8 mouse cellular contexts compared by ENCODE assay signal in genomic region chr11:86580319-86581113, GRCm38 (mm10). TPM values are rescaled to one million over a fixed set of nuclear protein-coding genes. Genes with fewer than 3 reads are reported as not detected.
DNase-seq lines count a peak whose midpoint lies in the region; ATAC-seq and TF ChIP-seq lines count a peak whose summit lies in the region.

No protein-coding gene starts in this region.

- no peaks in the 10 kb centered on the region; the same call in 1 of the 2 replicates for H3K79me2 ChIP-seq in liver, adult 2 months (ENCODE audit: control insufficient read depth, insufficient read depth, low read length)

- H3K27me3 ChIP-seq in liver, adult 2 months (ENCODE audit: control insufficient read depth, insufficient read depth, low read length), result no peaks in the 10 kb centered on the region
- H3K27me3 ChIP-seq in kidney, postnatal 0 days (ENCODE audit: insufficient read depth, low read length), result no peaks in the 10 kb centered on the region

- peak; percentile 98 for DNase-seq in liver, adult 2 months (ENCODE audit: extremely low read depth, low read depth, low spot score)
- DNase-seq in liver (no peak), adipocyte (ENCODE audit: low spot score) (peak; percentile 62)
- DNase-seq in kidney, postnatal 0 days (ENCODE audit: low spot score), result peak; percentile 35
- no peak for DNase-seq in right cerebral cortex, postnatal 14 days
- no peak for DNase-seq in layer of hippocampus, adult 11-12 months (ENCODE audit: low spot score)
- DNase-seq in embryo, embryonic 10 days (ENCODE audit: low spot score), result no peak

- peak overlapping the region; percentile 98 for H3K27ac ChIP-seq in liver, adult 2 months (replicated peaks; ENCODE audit: insufficient read depth, low read depth, low read length)
- peak overlapping the region; percentile 81 for H3K27ac ChIP-seq in kidney, postnatal 0 days

- ATAC-seq in kidney, postnatal 0 days (replicated peaks; ENCODE audit: low FRiP score, low read depth), result peak; percentile 76
- peak; percentile 28 for ATAC-seq in neutrophil, adult 5-6 weeks (ENCODE audit: extremely low read depth, insufficient number of reproducible peaks, low FRiP score, poor library complexity, severe bottlenecking)

- H3K9ac ChIP-seq in liver, adult 2 months (ENCODE audit: low read depth, low read length), result peak overlapping the region; percentile 64
- H3K9ac ChIP-seq in kidney, postnatal 0 days (ENCODE audit: low read depth, low read length), result no peak overlapping the region

- no peak; the same call in 1 of the 2 replicates for TF ChIP-seq POLR2A in liver, adult 2 months (IDR thresholded peaks at IDR 0.05; ENCODE audit: extremely low read depth, insufficient read depth, low read length)

- peaks cover 27% of the 10 kb centered on the region for H3K4me1 ChIP-seq in liver, adult 2 months (ENCODE audit: control insufficient read depth, insufficient read depth, low read length)
- H3K4me1 ChIP-seq in kidney, postnatal 0 days (replicated peaks; ENCODE audit: insufficient read depth, low read length), result peaks cover 25% of the 10 kb centered on the region

- H3K4me2 ChIP-seq in kidney, postnatal 0 days (ENCODE audit: low read length), result no peak overlapping the region

- no peak for TF ChIP-seq CTCF in liver, adult 2 months (IDR thresholded peaks at IDR 0.05; ENCODE audit: low read depth, low read length)
- no peak for TF ChIP-seq CTCF in kidney, postnatal 0 days (IDR thresholded peaks at IDR 0.05; ENCODE audit: low read depth)

- H3K4me3 ChIP-seq in liver, adult 2 months (ENCODE audit: insufficient read depth, low read depth, low read length), result peak overlapping the region; percentile 4; the same call in 1 of the 2 replicates
- no peak overlapping the region for H3K4me3 ChIP-seq in kidney, postnatal 0 days (replicated peaks; ENCODE audit: low read depth, low read length)

- no peaks in the 10 kb centered on the region for H3K9me3 ChIP-seq in kidney, postnatal 0 days (replicated peaks; ENCODE audit: low read length)

- WGBS in liver, adult 2 months, result 22% methylated on average over 9 of the region's 9 CpGs
- WGBS in kidney, postnatal 0 days, result 75% methylated on average over 9 of the region's 9 CpGs

- H3K36me3 ChIP-seq in liver, adult 2 months (ENCODE audit: control insufficient read depth, insufficient read depth, low read length), result peaks cover 12% of the 10 kb centered on the region
- H3K36me3 ChIP-seq in kidney, postnatal 0 days (ENCODE audit: insufficient read depth, low read length), result no peaks in the 10 kb centered on the region

RNA-seq across cellular contexts. Expression of gene Tubd1, which starts 35.7 kb away (rescaled TPM):
- total RNA-seq in liver, adult 2 months (2014; rRNA removed), result 2.6 and 4.3 TPM in 2 replicates
- 1.7 and 2.0 TPM in 2 replicates for polyA plus RNA-seq in liver, adult 2 months (2012; rRNA removed)
- 8.4 and 8.5 TPM in 2 replicates for polyA plus RNA-seq in kidney, postnatal 0 days (2015; fragmentation: Nextera tagmentation; extraction: Ambion mirVana)
- total RNA-seq in neutrophil, adult 5-6 weeks (2017), result 6.4 and 6.9 TPM in 2 replicates

RNA-seq across cellular contexts. Expression of gene Rps6kb1, which starts 35.9 kb away (rescaled TPM):
- total RNA-seq in liver, adult 2 months (2014; rRNA removed), result 14.4 TPM in 2 replicates
- 6.2 and 6.3 TPM in 2 replicates for polyA plus RNA-seq in liver, adult 2 months (2012; rRNA removed)
- 50.8 and 55.8 TPM in 2 replicates for polyA plus RNA-seq in kidney, postnatal 0 days (2015; fragmentation: Nextera tagmentation; extraction: Ambion mirVana)
- total RNA-seq in neutrophil, adult 5-6 weeks (2017), result 52.5 and 55.4 TPM in 2 replicates

Comparison
In these comparisons a context has a peak if more than half of its experiments do, and no peak if none do; other contexts are left out.
1. DNase-seq: peak in liver, adult 2 months (single experiment), adipocyte (single experiment) and kidney, postnatal 0 days (single experiment); none in liver (single experiment), right cerebral cortex, postnatal 14 days (single experiment), layer of hippocampus, adult 11-12 months (single experiment) and embryo, embryonic 10 days (single experiment).